Mouse (Mus musculus) hematopoietic stem cell, adult 5-6 weeks (primary cell): ENCODE results near the gene Id3. TPM values are rescaled to one million over a fixed set of nuclear protein-coding genes. Genes with fewer than 3 reads are reported as not detected.

Experiments
- ATAC-seq, 2 experiments: fragments of 125-278 bp in 1 of 2; replicated peaks in 1 of 2; 2 replicates each; pipeline ENCODE4 v1.8.0; 2016 to 2017; ENCODE audit warnings: inconsistent platforms in 2 of 2, mild to moderate bottlenecking in 2 of 2, moderate number of reproducible peaks in 2 of 2, low read depth in 1 of 2, moderate TSS enrichment in 1 of 2; ENCODE audit not compliant: low FRiP score in 2 of 2, poor library complexity in 2 of 2, severe bottlenecking in 2 of 2, insufficient read depth in 1 of 2, low TSS enrichment in 1 of 2
- total RNA-seq: library from RNA; stranded (forward); fragments of 172-1452, 232-1000 nt; gene quantifications from 2 replicates; pipeline ENCODE4 v1.2.3, GENCODE M21; 2017

Id3 gene
- total RNA-seq, 1 experiment from 2014 or later: 7.3 TPM

DNA sequence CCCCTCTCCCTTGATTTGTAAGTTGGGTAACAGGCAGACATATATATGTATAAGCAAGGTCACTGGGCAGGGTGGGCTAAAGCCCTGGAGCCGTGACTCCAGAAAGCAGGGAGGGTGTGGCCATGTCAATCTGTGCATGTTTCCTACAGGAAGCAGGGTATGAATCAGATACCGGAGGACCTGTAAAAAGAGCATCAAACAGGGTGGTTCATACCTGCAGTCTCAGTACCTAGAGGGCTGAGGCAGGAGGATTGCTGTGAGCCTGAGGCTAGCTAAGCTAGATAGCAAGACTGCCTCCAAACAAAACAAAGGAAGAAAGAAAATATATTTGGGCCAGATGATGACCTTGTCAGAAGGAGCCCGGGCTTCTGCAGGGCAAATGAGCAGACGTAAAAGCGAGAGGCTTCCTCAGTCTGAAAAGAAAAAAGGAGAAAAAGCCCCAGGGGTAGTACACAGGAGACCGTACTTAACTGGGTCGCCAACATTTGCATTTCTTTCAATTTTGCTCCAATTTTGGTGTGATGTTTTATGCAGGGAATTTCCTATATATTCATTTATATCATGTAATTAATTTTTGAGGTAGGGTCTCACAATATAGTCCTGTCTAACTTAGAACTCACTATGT, 21.3 kb upstream of the Id3 start:
- ATAC-seq: no peak

DNA sequence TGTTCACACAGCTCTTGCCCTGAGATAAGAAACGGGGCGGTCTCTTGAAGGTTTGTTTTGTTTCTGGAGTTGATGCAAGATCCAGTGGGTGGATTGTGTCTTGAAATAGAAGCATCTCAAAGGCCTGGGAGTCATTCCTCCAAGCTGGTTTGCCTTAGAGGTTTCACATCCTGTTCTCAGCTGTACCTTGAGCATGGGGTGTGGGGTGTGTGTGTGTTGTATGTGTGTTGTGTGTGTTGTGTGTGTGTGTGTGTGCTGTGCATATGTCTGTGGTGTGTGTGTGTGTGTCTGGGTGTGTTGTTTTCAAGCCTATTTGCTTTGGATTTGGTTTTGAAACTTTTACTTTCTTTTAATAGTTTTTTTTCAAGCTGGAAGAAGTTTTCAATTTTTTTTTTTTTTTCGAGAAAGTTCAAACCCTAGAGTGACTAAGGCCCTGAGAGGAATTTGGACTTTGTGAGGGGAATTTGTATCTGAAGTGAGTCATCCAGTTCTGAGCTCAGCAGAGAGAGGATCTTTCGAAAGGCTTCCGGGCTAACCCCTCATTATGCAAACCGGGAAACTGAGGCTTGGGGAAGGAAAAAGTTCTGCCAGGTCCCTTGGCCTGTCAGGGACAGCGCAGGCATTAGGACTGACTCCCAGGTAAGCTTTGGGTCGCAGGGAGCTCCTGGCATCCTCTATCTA, 20.0 kb upstream of the Id3 start:
- no peak for ATAC-seq

DNA sequence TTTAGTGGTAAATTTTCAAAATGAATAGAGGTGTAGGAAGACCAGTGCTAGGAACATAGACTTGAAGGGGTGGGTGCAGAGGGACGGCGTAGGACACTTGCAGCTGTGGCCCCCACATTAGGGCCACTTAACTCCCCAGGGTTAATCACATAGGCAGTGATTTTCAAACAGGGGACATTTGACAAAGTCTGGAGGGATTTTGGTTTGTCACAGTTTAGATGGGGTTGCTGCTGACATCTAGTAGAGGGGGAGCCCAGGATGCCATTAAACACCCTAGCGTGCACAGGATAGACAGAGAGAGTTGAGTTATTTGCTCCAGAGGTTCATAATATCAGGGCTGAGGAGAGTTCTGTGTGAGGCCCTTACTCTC, 19.5 kb upstream of the Id3 start:
- ATAC-seq: no peak

DNA sequence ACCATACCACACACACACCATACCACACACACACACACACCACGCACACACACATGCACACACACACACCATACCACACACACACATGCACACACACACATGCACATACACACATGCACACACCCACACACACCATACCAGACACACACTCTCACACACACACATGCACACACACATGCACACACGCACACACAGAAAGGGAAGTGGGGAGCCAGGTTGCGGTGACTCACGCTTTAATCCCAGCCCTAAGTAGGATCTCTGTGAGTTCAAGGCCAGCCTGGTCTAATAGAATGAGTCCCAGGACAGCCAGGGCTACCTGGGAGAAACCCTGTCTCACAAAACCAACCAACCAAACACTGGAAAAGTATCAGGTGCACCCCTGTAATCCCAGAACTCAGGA, 18.7 kb upstream of the Id3 start:
- no peak for ATAC-seq

DNA sequence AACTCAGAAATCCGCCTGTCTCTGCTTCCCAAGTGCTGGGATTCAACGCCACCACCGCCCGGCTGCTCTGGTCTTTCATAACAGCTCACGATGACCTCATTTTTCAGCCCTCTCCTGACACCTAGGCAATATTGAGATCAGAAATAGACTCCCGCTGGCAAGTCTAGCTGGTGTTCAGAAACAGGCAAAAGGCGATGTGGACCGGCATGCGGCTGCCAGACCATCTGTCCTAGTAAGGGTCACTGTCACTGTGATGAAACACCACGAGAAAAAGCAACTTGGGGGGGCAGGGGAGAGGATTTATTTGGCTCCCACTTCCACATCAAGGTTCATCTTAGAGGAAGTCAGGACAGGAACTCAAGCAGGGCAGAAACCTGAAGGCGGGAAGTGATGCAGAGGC, 17.8 kb upstream of the Id3 start:
- no peak for ATAC-seq

DNA sequence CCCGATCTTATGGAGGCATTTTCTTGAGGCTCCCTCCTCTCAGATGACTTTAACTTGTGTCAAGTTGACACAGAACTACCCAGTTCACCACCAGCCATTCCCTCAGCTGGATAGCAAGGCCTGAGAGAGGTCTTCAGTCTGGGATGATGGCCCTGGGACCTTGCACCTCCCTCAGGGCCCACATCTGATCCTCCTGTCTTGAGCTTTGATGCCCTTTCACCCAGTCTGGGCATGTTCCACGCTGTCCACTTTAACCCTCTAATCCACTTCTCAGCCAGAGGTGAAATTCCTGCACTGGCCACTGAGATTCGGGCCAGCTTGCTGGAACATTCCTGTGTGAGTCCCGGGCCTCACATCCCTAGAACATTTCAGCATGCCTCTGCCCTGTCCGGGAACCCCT, 17.3 kb upstream of the Id3 start:
- ATAC-seq: no peak

DNA sequence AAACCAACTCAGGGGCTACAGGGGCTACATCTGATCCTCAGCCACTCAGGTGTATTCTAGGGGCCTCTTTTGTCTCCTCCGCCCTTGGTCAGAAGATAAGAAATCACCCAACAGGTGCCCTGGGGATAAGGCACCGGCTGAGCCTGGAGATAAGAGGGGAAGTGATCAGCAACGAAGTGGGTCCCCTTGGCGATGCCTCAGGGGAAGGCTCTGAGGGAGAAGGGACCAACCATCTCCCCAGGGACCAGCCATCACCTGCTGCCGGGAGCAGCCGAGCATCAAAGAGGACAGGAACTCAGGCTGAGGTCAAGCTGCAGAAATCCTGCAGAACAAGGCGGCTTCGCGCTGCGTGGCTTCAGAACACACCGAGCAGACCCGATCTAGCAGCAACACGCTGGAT, 15.6 kb upstream of the Id3 start:
- ATAC-seq: no peak

DNA sequence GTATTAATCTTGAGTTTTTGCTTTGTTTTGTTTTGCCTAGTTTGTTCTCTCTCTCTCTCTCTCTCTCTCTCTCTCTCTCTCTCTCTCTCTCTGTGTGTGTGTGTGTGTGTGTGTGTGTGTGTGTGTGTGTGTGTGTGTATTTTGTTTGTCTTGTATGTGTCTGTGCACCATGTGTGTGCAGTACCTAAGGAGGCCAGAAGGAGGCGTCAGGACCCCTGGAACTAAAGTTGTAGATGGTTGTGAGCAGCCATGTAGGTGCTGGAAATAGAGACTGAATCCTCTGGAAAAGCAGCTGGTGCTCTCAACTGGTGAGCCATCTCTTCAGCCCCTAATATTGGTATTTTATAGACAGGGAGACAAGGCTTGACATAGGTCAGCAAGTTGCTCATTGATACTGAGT, 13.5 kb upstream of the Id3 start:
- no peak for ATAC-seq

DNA sequence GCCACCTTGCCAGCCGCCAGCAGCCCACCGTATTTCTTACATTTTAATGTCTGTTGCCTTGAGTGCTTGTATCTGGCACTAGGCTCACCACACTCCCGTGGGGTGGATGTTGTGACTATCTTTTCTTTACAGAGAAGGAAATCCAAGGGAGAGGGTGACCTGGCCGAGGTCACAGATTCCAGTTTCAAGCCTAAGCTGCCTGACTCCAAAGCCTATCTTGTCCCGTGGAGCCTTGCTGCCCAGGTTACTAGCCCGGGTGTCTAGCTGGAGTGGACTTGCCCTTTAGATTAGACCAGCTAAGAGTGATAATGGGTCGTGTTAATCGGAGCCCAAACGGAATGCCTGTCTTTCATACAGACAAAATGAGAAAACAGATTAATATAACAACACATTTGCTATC, 9.5 kb upstream of the Id3 start:
- ATAC-seq: no peak

DNA sequence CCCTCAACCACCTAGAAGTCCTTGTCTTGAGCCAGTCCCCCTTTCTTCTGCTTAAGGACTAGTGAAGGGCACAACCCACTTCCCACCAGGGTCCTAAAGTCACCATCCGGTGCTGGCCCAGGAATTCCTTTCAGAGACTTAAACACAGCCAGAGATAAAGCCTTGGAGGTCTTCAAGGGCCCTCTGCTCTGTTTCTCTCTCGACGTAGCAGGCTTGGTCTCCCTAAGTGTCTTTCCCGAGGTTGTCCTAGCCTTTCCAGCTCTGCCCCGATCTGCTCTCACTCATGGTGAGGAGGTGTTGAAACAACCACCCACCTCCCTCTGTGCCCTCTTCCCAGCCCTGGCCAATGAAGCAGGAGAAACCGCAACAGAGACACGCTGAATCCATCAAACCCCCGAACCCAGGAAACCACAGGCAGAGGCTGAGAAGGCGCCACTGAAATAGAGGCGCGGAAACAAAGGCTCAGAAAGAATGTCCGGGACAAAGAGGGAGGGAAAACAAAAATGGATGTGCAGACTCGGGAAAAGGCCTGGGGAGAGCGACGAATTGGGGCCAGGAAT, 8.8 kb upstream of the Id3 start:
- ATAC-seq: no peak

DNA sequence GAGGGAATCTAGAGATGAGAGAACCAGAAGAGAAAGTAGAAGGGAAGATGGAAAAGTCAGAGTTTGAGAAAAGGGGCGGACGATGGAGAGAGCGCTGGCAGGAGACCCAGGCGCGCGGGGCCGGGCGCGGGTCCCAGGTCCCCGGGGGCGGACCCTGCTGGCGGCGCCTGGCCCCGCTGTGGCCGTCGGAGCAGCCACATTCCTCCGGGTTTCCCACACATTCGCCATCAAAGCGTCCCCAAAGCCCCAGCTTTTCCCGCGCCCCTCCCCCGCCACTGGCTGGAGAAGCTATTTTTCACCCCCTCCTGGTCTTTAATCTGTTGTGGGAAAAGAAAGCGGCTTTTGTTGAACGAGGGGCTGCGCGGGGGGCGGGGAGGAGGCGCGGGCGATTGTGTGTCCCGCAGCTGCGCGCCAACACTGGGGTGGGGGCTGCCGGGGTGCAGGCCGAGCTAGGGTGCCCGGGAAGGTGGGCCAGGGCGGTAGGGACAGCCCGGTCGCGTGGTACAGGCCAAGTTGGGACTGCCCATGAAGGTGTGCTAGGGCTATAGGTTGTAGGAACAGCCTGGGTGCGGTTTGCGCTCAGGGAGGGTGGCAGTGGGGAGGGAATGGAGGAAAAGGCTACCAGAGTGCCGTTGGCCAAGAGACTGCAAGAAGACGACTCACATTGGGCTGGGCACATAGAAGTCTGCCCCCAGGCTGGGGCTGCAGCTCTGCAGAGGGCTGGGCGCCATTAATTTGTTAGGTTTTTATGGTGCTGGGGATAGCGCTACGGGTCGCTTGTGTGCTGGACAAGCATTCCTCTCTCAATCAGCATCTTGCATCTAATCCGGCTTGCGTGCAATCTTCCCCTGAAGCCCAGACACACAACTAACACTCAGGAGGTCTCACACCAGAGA, 8.1 kb upstream of the Id3 start:
- ATAC-seq: no peak

DNA sequence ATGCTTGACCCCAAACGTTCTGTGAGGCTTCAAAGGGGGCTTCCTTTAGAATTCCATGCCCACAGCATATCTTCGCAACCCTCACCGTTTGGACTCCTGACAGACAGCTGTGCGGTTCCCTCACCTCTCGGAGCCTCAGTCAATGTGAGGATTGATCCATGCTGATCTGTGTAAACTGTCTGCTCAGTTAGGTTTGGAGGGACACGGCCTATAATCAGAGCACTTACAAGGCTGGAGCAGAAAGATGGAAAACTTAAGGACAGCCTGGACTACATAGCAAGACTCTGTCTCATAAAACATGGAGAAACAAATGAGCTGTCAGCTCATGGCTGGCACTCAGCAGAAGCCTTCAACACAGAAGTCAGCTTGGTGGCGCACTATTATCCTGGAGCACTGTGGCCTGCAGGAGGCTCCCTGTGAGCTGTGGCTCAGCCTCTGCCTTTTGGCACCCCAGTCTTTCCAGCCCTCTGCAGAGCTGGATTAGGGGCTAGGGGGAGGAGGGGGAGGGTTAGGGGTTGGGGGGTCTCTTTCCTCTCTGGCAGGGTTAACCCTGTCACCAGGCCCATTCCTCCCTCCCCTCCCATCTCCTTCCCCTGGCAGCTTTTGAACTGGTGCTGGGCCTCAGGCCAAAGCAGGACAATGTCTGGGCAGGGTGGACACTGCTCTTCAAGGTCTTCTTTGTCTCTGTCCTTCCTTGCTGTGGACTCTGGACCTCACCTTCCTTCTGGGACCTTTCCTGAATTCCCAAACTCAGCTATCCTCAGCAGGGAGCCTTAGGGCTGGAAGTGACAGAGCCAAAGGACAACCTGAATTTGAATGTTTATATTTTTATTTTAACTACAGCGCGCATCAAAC, 7.2 kb upstream of the Id3 start:
- no peak for ATAC-seq

DNA sequence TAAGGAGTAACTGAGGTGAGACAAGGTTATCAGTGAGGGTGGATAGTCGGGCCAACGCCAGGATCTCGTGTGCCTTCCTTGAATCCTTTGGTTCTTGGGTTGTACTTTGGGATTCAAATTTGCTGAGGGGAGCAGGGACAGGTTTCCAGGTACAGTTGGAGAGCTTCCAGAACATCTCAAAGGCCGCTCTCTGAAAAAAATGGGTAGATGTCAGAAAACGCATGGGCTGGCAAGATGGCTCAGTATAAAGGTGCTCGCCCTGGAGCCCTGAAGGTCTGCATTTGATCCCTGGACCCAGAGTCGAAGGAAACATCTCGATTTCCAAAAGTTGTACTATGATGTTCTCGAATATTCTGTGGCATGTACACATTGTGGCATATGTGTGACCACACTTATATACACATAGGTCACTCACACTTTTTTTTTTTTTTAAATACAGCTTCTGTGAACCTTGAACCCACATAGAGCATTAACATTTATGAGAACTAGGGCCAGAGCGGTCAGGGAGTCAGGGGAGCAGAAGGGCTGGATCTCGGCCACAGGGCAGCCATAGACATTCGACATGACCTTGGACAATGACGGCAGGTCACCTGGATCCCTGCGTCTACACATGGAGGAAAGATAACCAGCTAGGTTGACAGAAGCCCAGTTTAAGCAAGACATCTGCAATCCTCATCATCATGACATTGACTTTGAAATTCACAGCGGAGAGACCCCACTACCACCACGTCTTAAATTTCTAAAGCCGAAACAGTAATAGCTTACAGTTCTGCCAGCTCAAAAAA, 3.8 kb upstream of the Id3 start:
- ATAC-seq: no peak

DNA sequence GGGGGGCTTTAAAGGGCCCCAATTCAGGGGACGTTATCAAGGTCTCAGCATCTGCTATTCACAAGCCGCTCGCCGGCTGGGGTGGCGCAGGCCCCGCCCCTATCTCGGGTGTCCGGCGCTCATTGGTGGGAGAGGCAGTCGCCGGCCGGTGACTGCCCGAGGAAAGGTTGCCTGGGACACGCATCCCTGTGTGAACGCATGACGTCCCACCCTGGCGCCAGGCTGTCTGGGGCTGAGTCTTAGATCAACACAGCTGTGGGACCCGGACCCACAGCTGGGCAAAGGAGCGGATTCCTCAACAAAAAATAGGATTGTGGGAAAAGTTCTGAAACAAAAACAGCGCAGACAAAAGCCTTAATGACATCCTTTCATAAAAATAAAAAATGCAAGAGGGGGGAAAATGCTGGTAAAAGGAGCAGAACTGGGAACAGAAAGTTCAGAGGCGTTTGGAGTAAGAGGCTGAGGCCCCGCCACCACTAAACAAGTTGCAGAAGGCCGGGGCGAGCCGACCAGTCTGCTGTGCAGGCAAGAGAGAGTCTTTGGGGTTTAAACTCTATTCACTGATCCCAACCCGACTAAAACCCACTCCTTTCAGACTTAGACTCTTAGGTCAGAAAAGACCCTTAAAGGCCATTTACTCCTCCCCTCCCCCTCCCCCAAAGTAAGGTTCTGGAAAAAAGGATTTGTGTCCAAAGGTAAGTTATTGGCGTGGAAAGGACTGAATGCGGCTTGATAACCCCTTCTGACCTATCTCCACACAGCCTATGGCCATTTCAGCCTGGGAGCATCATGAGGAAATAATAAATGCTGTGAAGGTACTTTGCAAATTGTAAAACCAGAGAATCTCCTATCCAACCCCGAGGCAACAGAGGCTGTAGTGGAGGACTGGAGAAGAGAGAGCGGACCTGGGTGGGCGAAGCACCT, 2.7 kb upstream of the Id3 start:
- ATAC-seq: peak; percentile 56 to 68

DNA sequence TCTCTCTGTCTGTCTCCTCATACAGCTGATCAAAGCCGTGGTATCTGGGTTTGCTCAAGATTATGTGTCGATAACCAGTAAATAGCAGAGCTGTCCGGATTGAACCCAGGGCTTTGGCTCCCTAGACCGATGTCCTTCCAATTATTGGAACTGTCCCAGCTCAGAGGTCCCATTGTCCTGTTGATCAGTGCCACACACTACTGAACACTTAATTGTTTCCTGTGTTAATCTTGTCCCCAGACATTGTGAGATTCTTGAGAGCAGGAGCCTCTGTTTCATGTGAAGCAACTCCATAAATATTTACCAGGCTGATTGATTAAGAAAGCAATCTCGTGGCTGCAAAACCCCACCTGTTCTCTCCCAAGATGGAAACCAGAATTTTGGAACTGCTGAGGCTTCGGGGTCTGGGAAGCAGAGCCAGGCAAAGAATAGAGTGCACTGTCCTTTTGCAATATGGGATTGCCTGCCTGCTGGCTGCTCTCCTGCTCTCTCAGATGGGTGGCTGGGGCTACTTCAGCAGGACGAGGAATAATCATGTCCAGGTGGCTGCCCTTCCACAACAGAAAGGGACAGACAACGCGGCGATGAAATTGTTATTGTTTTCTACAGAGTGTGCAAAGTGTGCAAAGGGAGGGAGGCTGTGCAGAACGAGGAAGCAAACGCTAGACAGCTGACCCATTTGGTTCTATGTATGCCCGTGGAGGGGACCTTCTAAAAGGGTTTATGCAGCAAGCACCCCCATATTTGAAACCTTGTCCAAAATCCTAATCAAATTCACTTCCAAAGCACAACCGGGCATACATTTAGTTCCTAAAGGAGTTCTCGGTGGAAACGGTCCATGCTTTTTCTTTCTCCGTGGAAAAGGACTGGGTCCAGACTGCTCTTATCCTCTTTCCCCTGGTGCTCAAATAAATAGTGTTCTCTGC, 767 bp upstream of the Id3 start:
- ATAC-seq: no peak
